Mouse (Mus musculus): ENCODE measurements at regions not wholly inside any gene's neighbourhood (a gene's known extent, or its start where the extent isn't known, plus 50 kb on each side); places are given as distances from the start of the nearest gene placed in this dataset.

DNA sequence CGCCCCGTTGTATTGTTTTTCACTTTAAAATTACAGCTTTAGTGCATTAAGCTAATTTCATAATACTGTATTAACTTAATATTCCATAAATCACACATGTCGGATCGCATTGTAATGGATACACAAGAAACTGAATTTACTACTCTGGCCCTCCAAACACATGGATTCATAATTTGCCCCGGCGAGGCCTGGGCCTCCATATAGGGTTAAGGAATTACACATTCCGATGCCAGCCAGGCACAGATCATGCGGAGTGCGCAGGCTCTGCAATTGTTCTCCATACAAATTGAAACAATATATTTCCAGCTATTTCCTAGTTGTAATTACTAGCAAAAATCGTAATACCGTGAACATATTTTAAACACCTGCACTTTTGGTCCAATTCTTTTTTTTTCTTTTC lies 330.2 kb upstream of the Zfp507 start:
- no peak for ATAC-seq (ENCODE audit: low FRiP score, low TSS enrichment)
- Histone ChIP-seq H3K4me3 (ENCODE audit: low read length) (no peak overlapping the region), H3K36me3 (ENCODE audit: insufficient read depth, low read length) (no peaks in the 10 kb centered on the region), H3K27me3 (ENCODE audit: insufficient read depth, low read length) (no peaks in the 10 kb centered on the region), H3K27ac (ENCODE audit: low read length) (no peak overlapping the region), H3K9me3 (ENCODE audit: low read length) (no peaks in the 10 kb centered on the region), H3K4me2 (replicated peaks; ENCODE audit: low read depth, low read length) (no peak overlapping the region), H3K9ac (replicated peaks; ENCODE audit: low read length) (no peak overlapping the region), H3K4me1 (ENCODE audit: insufficient read depth, low read length) (peaks cover 20% of the 10 kb centered on the region)
- WGBS, result 79% methylated on average over 11 of the region's 11 CpGs

DNA sequence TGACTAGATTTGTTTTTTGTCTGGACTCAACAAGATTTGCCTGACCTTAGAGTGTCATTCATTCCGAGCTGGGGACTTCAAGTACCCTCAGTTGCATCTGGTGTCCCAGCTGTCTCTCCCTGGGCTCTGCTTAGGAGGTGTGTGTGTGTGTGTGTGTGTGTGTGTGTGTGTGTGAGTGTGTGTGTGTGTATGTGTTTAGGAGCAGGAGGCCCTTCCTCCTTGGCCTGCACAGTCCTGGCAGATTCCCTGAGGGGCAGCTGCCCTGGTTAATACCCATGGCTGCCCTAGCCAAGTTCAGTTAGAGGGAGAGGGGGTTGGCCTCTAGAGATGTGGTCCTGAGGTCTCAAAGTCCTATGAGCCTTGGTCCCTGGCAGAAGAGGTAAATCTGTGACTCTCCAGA lies 329.8 kb upstream of the Zfp507 start:
- 71% methylated on average over 1 of the region's 1 CpGs for WGBS
- H3K27ac ChIP-seq (ENCODE audit: low read length), result no peak overlapping the region

DNA sequence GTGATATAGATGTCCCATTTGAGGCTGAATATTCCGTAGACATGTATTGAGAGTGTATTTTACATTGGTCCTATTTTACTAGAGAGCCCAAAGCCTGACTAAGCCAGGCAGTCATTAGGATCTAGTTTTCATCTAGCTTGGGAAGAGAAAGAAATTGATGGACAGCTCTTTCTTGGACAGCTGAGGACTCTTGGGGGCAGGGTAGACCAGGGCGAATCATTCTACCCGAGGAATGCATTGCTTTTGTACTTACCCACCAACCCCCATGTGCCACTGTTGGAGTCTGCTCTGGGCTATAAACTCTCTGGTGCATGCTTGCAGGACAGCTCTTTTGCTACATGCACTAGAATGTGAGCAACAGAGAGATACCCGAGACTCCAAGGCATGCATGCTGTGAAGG lies 294.3 kb upstream of the Zfp507 start:
- Histone ChIP-seq H3K4me1 (ENCODE audit: insufficient read depth, low read length) (peaks cover 8% of the 10 kb centered on the region), H3K27me3 (ENCODE audit: insufficient read depth, low read length) (no peaks in the 10 kb centered on the region), H3K9ac (replicated peaks; ENCODE audit: low read length) (no peak overlapping the region), H3K9me3 (ENCODE audit: low read length) (no peaks in the 10 kb centered on the region), H3K4me3 (ENCODE audit: low read length) (no peak overlapping the region), H3K36me3 (ENCODE audit: insufficient read depth, low read length) (no peaks in the 10 kb centered on the region), H3K4me2 (replicated peaks; ENCODE audit: low read depth, low read length) (no peak overlapping the region), H3K27ac (ENCODE audit: low read length) (no peak overlapping the region)
- ATAC-seq (ENCODE audit: low FRiP score, low TSS enrichment), result no peak
- 72% methylated on average over 4 of the region's 4 CpGs for WGBS

More for the DNA sequence above, 329.8 kb upstream of the Zfp507 start:
- Histone ChIP-seq H3K9me3 (ENCODE audit: low read length) (no peaks in the 10 kb centered on the region), H3K9ac (replicated peaks; ENCODE audit: low read length) (no peak overlapping the region), H3K36me3 (ENCODE audit: insufficient read depth, low read length) (no peaks in the 10 kb centered on the region), H3K4me1 (ENCODE audit: insufficient read depth, low read length) (peaks cover 20% of the 10 kb centered on the region), H3K27me3 (ENCODE audit: insufficient read depth, low read length) (no peaks in the 10 kb centered on the region), H3K4me3 (ENCODE audit: low read length) (no peak overlapping the region), H3K4me2 (replicated peaks; ENCODE audit: low read depth, low read length) (no peak overlapping the region)
- no peak for ATAC-seq (ENCODE audit: low FRiP score, low TSS enrichment)

DNA sequence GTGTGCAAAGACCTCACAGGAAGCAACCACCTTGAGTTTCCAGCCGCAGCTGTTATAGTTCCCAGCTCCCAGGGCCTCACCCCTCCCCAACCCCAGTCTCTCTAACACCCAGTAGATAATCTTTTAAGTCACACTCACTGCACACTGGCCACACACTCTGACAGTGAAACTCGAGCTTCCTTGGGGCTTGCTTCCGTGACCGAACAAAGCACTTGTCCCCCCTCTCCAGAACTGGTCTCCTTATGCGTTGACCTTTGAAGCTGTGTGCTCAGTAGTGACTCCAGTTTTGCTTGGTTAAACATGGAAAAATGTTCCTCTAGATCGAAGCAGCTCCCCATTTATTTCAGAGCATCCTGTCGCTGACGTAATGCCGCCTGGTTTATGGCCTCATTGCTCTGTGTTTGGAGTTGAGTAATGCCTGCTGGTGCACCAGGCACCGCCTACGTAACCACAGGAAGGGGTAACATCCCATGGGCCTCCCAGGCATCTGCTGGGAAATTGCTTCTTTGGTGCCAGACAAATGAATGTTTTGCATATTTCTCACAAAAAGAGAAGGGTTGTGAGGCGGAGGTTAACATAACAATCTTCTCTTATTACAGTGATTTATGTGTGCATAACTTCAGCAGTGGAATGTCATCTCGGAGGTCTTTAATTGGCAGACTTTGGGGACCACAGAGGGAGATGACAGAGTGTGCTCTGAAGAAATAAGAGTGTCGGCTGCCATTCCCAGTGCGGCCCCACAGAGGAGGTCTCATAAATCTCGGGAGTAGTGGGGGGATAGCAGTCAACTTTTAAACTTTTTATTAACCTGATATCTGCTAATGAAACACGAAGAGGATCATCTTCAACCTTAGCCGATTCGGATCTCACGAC lies 292.7 kb upstream of the Zfp507 start:
- no peaks in the 10 kb centered on the region for H3K27me3 ChIP-seq (ENCODE audit: insufficient read depth, low read length)
- peak overlapping the region; percentile 11; the same call in 1 of the 2 replicates for H3K4me2 ChIP-seq (replicated peaks; ENCODE audit: low read depth, low read length)
- no peaks in the 10 kb centered on the region for H3K36me3 ChIP-seq (ENCODE audit: insufficient read depth, low read length)
- 14% methylated on average over 20 of the region's 20 CpGs for WGBS
- H3K4me3 ChIP-seq (ENCODE audit: low read length), result no peak overlapping the region
- H3K27ac ChIP-seq (ENCODE audit: low read length), result peak overlapping the region; percentile 82
- no peaks in the 10 kb centered on the region for H3K9me3 ChIP-seq (ENCODE audit: low read length)
- H3K4me1 ChIP-seq (ENCODE audit: insufficient read depth, low read length), result peaks cover 11% of the 10 kb centered on the region
- H3K9ac ChIP-seq (replicated peaks; ENCODE audit: low read length), result no peak overlapping the region
- peak; percentile 97 for ATAC-seq (ENCODE audit: low FRiP score, low TSS enrichment)

DNA sequence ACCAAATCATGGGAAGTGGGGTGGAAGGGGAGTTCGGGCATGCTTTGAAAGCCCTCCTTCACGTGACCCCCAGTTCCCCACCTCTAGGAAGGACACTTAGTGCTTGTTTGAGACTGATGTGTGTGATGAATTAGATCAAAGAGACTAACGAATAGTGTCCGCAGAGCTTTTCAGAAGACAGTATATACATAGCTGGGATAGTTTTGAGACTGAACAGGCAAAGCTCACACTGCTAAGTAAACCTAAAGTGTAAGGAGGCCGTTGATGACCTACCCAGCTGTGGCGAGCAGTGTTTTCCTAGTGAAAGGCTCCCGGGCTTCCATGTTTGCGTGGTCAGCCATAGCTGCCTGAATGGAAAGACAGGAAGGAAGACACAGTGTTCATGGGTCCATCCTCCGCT lies 288.3 kb upstream of the Zfp507 start:
- no peak for ATAC-seq (ENCODE audit: low FRiP score, low TSS enrichment)
- Histone ChIP-seq H3K27me3 (ENCODE audit: insufficient read depth, low read length) (no peaks in the 10 kb centered on the region), H3K4me1 (ENCODE audit: insufficient read depth, low read length) (peaks cover 18% of the 10 kb centered on the region), H3K9ac (replicated peaks; ENCODE audit: low read length) (no peak overlapping the region), H3K9me3 (ENCODE audit: low read length) (no peaks in the 10 kb centered on the region), H3K4me3 (ENCODE audit: low read length) (no peak overlapping the region), H3K36me3 (ENCODE audit: insufficient read depth, low read length) (no peaks in the 10 kb centered on the region), H3K27ac (ENCODE audit: low read length) (no peak overlapping the region), H3K4me2 (replicated peaks; ENCODE audit: low read depth, low read length) (no peak overlapping the region)
- WGBS, result 72% methylated on average over 9 of the region's 9 CpGs

DNA sequence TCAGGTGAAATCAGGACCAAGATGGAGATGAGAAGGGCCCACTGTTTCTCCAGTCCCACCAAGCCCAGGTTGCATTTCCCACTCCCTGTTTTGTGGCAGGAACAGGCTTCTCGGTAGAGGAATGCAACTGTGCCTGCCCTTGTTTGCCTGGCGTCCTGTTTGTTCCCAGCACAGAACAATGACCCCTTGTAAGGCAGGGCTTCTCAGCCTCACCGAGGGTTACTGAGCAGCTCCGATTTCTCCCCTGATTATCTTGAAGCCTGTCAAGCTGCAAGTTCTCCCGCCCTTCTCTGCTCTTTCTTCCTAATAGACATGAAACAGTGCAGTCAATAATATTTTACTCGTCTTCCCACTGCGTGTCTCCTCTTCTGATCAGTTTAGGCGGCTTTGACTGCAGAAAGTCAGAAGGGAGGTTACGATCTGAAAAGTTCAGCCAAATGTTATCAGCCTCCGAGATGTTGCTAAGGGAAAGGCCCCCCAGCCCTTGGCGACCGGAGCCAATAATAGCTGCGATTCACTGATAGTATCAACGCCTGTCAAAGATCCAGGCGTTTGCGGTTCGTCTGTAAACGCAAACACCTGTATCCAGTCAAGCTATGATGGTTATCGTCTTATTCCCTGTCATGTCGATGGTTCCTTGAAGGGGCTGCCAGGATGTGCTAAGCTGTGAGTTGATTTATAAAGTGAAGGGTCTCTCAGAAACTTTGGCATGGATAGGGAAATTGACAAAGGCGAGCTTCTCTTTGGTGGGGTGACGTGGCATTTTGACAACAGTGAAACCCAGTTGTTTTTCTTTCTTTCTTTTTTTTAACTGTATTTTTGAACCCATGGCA lies 287.7 kb upstream of the Zfp507 start:
- H3K36me3 ChIP-seq (ENCODE audit: insufficient read depth, low read length), result no peaks in the 10 kb centered on the region
- WGBS, result 38% methylated on average over 22 of the region's 22 CpGs
- no peaks in the 10 kb centered on the region for H3K27me3 ChIP-seq (ENCODE audit: insufficient read depth, low read length)
- no peak overlapping the region for H3K9ac ChIP-seq (replicated peaks; ENCODE audit: low read length)
- H3K9me3 ChIP-seq (ENCODE audit: low read length), result no peaks in the 10 kb centered on the region
- H3K27ac ChIP-seq (ENCODE audit: low read length), result peak overlapping the region; percentile 4; the same call in 1 of the 2 replicates
- no peak overlapping the region for H3K4me2 ChIP-seq (replicated peaks; ENCODE audit: low read depth, low read length)
- no peak for ATAC-seq (ENCODE audit: low FRiP score, low TSS enrichment)
- H3K4me3 ChIP-seq (ENCODE audit: low read length), result no peak overlapping the region
- peaks cover 22% of the 10 kb centered on the region for H3K4me1 ChIP-seq (ENCODE audit: insufficient read depth, low read length)

DNA sequence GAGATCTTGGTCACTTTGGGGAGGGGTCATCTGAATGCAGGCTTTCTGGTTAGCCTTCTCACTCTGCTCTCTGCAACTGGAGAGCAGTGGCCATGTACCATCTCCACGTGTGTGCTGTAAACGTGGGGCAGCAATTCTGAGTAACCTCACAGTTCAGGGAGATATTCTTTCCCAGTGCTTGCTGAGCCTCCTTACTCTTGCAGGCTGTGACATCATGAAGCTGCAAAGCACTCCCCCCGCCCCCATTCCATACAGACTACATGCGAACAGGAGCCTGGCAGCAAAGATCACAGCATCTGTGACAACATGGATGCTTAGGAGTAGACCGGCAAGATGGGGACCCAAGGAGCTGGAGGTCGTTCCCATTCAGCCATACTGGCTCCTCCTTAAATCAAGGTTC lies 284.8 kb upstream of the Zfp507 start:
- ATAC-seq (ENCODE audit: low FRiP score, low TSS enrichment), result no peak
- Histone ChIP-seq H3K27ac (ENCODE audit: low read length) (no peak overlapping the region), H3K9ac (replicated peaks; ENCODE audit: low read length) (no peak overlapping the region), H3K27me3 (ENCODE audit: insufficient read depth, low read length) (no peaks in the 10 kb centered on the region), H3K4me1 (ENCODE audit: insufficient read depth, low read length) (peaks cover 16% of the 10 kb centered on the region), H3K36me3 (ENCODE audit: insufficient read depth, low read length) (no peaks in the 10 kb centered on the region), H3K4me2 (replicated peaks; ENCODE audit: low read depth, low read length) (no peak overlapping the region), H3K4me3 (ENCODE audit: low read length) (no peak overlapping the region), H3K9me3 (ENCODE audit: low read length) (no peaks in the 10 kb centered on the region)
- 89% methylated on average over 6 of the region's 6 CpGs for WGBS

DNA sequence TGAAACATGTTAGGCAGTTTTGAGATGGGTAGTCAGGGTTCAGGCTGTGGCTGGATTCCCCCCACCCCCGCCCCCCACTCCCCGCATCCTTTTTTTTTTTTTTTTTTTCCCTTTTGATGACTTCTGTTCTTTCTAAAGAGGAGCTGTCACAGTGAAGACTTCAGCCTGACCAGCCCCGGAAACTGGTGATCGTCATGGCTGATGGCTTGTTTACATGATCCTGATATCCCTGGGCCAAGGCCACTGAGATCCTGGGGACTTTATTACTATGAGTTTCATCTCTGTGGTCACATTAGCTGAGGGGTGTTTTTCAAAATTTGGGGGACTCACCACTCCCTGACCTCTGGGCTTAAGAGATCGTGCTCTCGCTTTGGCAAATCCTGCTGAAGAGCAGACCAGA lies 275.9 kb upstream of the Zfp507 start:
- Histone ChIP-seq H3K27ac (ENCODE audit: low read length) (peak overlapping the region; percentile 25; the same call in 1 of the 2 replicates), H3K27me3 (ENCODE audit: insufficient read depth, low read length) (no peaks in the 10 kb centered on the region), H3K4me1 (ENCODE audit: insufficient read depth, low read length) (peaks cover 21% of the 10 kb centered on the region), H3K4me3 (ENCODE audit: low read length) (no peak overlapping the region), H3K4me2 (replicated peaks; ENCODE audit: low read depth, low read length) (no peak overlapping the region), H3K9me3 (ENCODE audit: low read length) (peaks cover 9% of the 10 kb centered on the region; the same call in 1 of the 2 replicates), H3K36me3 (ENCODE audit: insufficient read depth, low read length) (no peaks in the 10 kb centered on the region), H3K9ac (replicated peaks; ENCODE audit: low read length) (no peak overlapping the region)
- 35% methylated on average over 6 of the region's 6 CpGs for WGBS
- ATAC-seq (ENCODE audit: low FRiP score, low TSS enrichment), result no peak

DNA sequence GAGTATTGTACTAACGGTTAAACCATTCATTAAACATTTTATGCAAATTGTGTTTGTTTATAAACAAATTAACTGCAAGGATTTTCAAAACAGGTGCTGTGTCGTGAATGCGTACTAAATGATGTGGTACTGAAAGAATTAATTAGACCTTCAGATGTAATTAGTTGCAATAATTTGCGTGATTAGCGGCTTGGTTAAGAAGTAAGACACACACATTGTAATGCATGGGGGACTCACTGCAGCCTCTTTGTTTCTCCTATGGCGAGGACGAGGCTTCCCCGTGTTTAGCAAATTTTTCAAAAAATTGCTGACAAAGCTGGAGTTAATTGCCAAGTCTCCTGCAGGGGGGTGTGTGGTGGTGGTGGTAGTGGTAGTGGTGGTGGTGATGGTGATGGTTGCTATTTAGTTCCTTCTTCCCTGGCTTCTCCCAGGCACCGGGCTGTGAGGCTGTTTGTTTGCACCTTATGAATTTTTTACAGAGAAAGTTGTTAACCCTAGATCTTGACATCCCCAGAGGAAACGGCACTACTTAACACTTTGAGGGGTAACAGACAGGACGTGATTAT lies 275.4 kb upstream of the Zfp507 start:
- no peak overlapping the region for H3K4me2 ChIP-seq (replicated peaks; ENCODE audit: low read depth, low read length)
- no peak overlapping the region for H3K9ac ChIP-seq (replicated peaks; ENCODE audit: low read length)
- peaks cover 9% of the 10 kb centered on the region; the same call in 1 of the 2 replicates for H3K9me3 ChIP-seq (ENCODE audit: low read length)
- H3K36me3 ChIP-seq (ENCODE audit: insufficient read depth, low read length), result no peaks in the 10 kb centered on the region
- H3K4me1 ChIP-seq (ENCODE audit: insufficient read depth, low read length), result peaks cover 21% of the 10 kb centered on the region
- no peaks in the 10 kb centered on the region for H3K27me3 ChIP-seq (ENCODE audit: insufficient read depth, low read length)
- H3K4me3 ChIP-seq (ENCODE audit: low read length), result no peak overlapping the region
- H3K27ac ChIP-seq (ENCODE audit: low read length), result no peak overlapping the region
- no peak for ATAC-seq (ENCODE audit: low FRiP score, low TSS enrichment)
- WGBS, result 66% methylated on average over 11 of the region's 11 CpGs

Measured in kidney, embryonic 16.5 days (tissue).